Mouse (Mus musculus): ENCODE data around the gene Agtrap.
"Not testable (repeated sequence)": the region's sequence is repeated elsewhere in the genome, so short reads cannot be mapped to it uniquely, and the experiment has no call there.

Agtrap gene

GRCm38 (mm10) chr4:148044113-148044512 lies 43.7 kb downstream of the Agtrap start:
- DNase-seq: no peak

- not testable (repeated sequence) for DNase-seq
Measured at GRCm38 (mm10) chr4:148043327-148043726, 44.5 kb downstream of the Agtrap start.

- DNase-seq: no peak
Measured at GRCm38 (mm10) chr4:148041611-148042191, 46.1 kb downstream of the Agtrap start.

- DNase-seq: peak; percentile 77
Measured at GRCm38 (mm10) chr4:148040933-148041610, 46.8 kb downstream of the Agtrap start.

GRCm38 (mm10) chr4:148040029-148040830 lies 47.6 kb downstream of the Agtrap start:
- DNase-seq: peak; percentile 50

- DNase-seq: peak; percentile 71
Measured at GRCm38 (mm10) chr4:148039254-148040028, 48.4 kb downstream of the Agtrap start.

- peak; percentile 99 for DNase-seq
Measured at GRCm38 (mm10) chr4:148038600-148039253, 49.1 kb downstream of the Agtrap start, which contains the start of the genes Clcn6 and Mthfr. Gene Clcn6 (minus strand): TSS chr4:148038821. Gene Mthfr (plus strand): TSS chr4:148039077.

GRCm38 (mm10) chr4:148038079-148038599 lies 49.7 kb downstream of the Agtrap start:
- DNase-seq: no peak

- peak; percentile 25 for DNase-seq
Measured at GRCm38 (mm10) chr4:148035440-148035839, 52.4 kb downstream of the Agtrap start.

- DNase-seq: no peak
Measured at GRCm38 (mm10) chr4:148033858-148034410, 53.9 kb downstream of the Agtrap start.

GRCm38 (mm10) chr4:148030506-148030905 lies 57.3 kb downstream of the Agtrap start:
- DNase-seq: no peak

- no peak for DNase-seq
Measured at GRCm38 (mm10) chr4:148029297-148029696, 58.5 kb downstream of the Agtrap start.
